Comparison of ENCODE assay signal across 20 mouse cellular contexts in the genomic region with DNA sequence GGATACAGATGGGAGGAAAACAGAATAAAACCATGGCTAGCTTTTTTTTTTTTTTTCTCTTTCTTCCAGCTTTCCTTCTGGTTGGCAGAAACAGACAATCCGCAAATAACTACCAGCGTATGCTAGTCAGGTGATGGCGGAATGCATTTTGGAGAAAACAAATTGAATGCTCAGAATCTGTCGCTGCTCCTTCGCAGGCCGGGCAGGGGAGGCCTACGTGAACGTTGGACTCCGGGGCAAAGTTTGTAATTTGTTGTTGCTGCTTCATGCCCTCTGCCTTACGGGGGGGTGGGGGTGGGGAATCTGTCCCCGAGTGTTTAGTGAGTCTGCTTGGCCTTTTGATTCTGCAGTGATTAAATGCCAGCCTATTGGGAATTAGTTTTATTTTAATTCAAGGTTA.
DNase-seq lines count a peak whose midpoint lies in the region; ATAC-seq and TF ChIP-seq lines count a peak whose summit lies in the region.
"Had no signal": no experiment of that assay in that cellular context is flagged by ENCODE, and none has a peak within 500 bp of the region (broad histone marks: within the 10 kb centered on the region; RNA-seq: fewer than 3 reads in every experiment).

No protein-coding gene starts in this region.

- H3K4me3 ChIP-seq in forebrain, embryonic 12.5 days (replicated peaks): no peak overlapping the region
- no peak overlapping the region for H3K4me3 ChIP-seq in forebrain, embryonic 16.5 days (replicated peaks; ENCODE audit: low read length)
- H3K4me3 ChIP-seq in midbrain, postnatal 0 days (ENCODE audit: low read depth, low read length): no peak overlapping the region
- no peak overlapping the region for H3K4me3 ChIP-seq in midbrain, embryonic 15.5 days
- H3K4me3 ChIP-seq: forebrain, embryonic 10.5 days; limb, embryonic 13.5 days; liver, embryonic 13.5 days; megakaryocyte, embryonic 14.5 days; myocyte had no signal

- no peaks in the 10 kb centered on the region for H3K36me3 ChIP-seq in forebrain, embryonic 12.5 days (replicated peaks)
- H3K36me3 ChIP-seq in forebrain, embryonic 16.5 days (ENCODE audit: control insufficient read depth, insufficient read depth): no peaks in the 10 kb centered on the region
- no peaks in the 10 kb centered on the region for H3K36me3 ChIP-seq in midbrain, postnatal 0 days (ENCODE audit: insufficient read depth, low read length)
- no peaks in the 10 kb centered on the region for H3K36me3 ChIP-seq in midbrain, embryonic 15.5 days (replicated peaks)
- H3K36me3 ChIP-seq: forebrain, embryonic 10.5 days; limb, embryonic 13.5 days; liver, embryonic 13.5 days had no signal

- no peak for ATAC-seq in forebrain, embryonic 12.5 days (ENCODE audit: low FRiP score)
- ATAC-seq in forebrain, embryonic 16.5 days: no peak
- no peak for ATAC-seq in midbrain, postnatal 0 days (ENCODE audit: low FRiP score)
- no peak for ATAC-seq in midbrain, embryonic 15.5 days (replicated peaks)

- no peaks in the 10 kb centered on the region for H3K9me3 ChIP-seq in forebrain, embryonic 12.5 days
- no peaks in the 10 kb centered on the region for H3K9me3 ChIP-seq in forebrain, embryonic 16.5 days (ENCODE audit: control insufficient read depth, low read length)
- no peaks in the 10 kb centered on the region for H3K9me3 ChIP-seq in midbrain, postnatal 0 days (ENCODE audit: low read length)
- no peaks in the 10 kb centered on the region for H3K9me3 ChIP-seq in midbrain, embryonic 15.5 days
- H3K9me3 ChIP-seq: forebrain, embryonic 10.5 days; limb, embryonic 13.5 days; liver, embryonic 13.5 days had no signal

- TF ChIP-seq CTCF in midbrain, postnatal 0 days (IDR thresholded peaks at IDR 0.05): no peak

- H3K9ac ChIP-seq in forebrain, embryonic 12.5 days: no peak overlapping the region
- H3K9ac ChIP-seq in forebrain, embryonic 16.5 days (replicated peaks; ENCODE audit: low read depth, low read length): no peak overlapping the region
- H3K9ac ChIP-seq in midbrain, postnatal 0 days (replicated peaks; ENCODE audit: low read length, poor library complexity, severe bottlenecking): no peak overlapping the region
- no peak overlapping the region for H3K9ac ChIP-seq in midbrain, embryonic 15.5 days
- H3K9ac ChIP-seq: limb, embryonic 13.5 days; liver, embryonic 13.5 days had no signal

- WGBS in forebrain, embryonic 12.5 days: 68% methylated on average over 11 of the region's 11 CpGs
- WGBS in forebrain, embryonic 16.5 days: 55% methylated on average over 11 of the region's 11 CpGs
- 68% methylated on average over 11 of the region's 11 CpGs for WGBS in midbrain, postnatal 0 days
- 68% methylated on average over 11 of the region's 11 CpGs for WGBS in midbrain, embryonic 15.5 days

- H3K27ac ChIP-seq in forebrain, embryonic 12.5 days: no peak overlapping the region
- H3K27ac ChIP-seq in forebrain, embryonic 16.5 days (ENCODE audit: low read length): no peak overlapping the region
- no peak overlapping the region for H3K27ac ChIP-seq in midbrain, postnatal 0 days (ENCODE audit: low read depth, low read length)
- H3K27ac ChIP-seq in midbrain, embryonic 15.5 days: no peak overlapping the region
- H3K27ac ChIP-seq: forebrain, embryonic 10.5 days; limb, embryonic 13.5 days; liver, embryonic 13.5 days; stomach, postnatal 0 days had no signal

- H3K27me3 ChIP-seq in forebrain, embryonic 12.5 days: no peaks in the 10 kb centered on the region
- H3K27me3 ChIP-seq in forebrain, embryonic 16.5 days (replicated peaks; ENCODE audit: control insufficient read depth, insufficient read depth, low read length): no peaks in the 10 kb centered on the region
- H3K27me3 ChIP-seq in midbrain, postnatal 0 days (ENCODE audit: insufficient read depth, low read length): no peaks in the 10 kb centered on the region
- H3K27me3 ChIP-seq in midbrain, embryonic 15.5 days (replicated peaks): no peaks in the 10 kb centered on the region
- H3K27me3 ChIP-seq: liver, embryonic 13.5 days; megakaryocyte, embryonic 14.5 days had no signal

- H3K4me1 ChIP-seq in forebrain, embryonic 12.5 days: peaks cover 7% of the 10 kb centered on the region; the same call in 1 of the 2 replicates
- no peaks in the 10 kb centered on the region for H3K4me1 ChIP-seq in forebrain, embryonic 16.5 days (replicated peaks; ENCODE audit: control insufficient read depth, insufficient read depth, low read length)
- H3K4me1 ChIP-seq in midbrain, postnatal 0 days (ENCODE audit: insufficient read depth, low read length): no peaks in the 10 kb centered on the region
- peaks cover 4% of the 10 kb centered on the region; the same call in 1 of the 2 replicates for H3K4me1 ChIP-seq in midbrain, embryonic 15.5 days
- H3K4me1 ChIP-seq: liver, embryonic 13.5 days; megakaryocyte, embryonic 14.5 days had no signal

- no peak for DNase-seq in midbrain, postnatal 0 days (ENCODE audit: low spot score)
- DNase-seq in kidney, postnatal 10 days: peak; percentile 31
- peak; percentile 9 for DNase-seq in yolk sac, embryonic 10.5 days (ENCODE audit: low spot score)
- DNase-seq in frontal cortex, postnatal 14 days (ENCODE audit: low spot score in 2 of 2): no peak
- no peak for DNase-seq in cerebellum, postnatal 36 days
- DNase-seq: adrenal gland, postnatal 14 days; cerebellum, adult 9-10 months; liver, embryonic 13.5 days; lung, adult 2 months; midbrain, embryonic 14.5 days; thymus, adult 2 months had no signal

- H3K4me2 ChIP-seq in forebrain, embryonic 12.5 days: 0 out of 2 replicates have a peak overlapping the region, but pooled peaks have one; percentile 2
- H3K4me2 ChIP-seq in forebrain, embryonic 16.5 days (ENCODE audit: low read length): no peak overlapping the region
- peak overlapping the region; percentile 1; the same call in 1 of the 2 replicates for H3K4me2 ChIP-seq in midbrain, postnatal 0 days (ENCODE audit: low read depth, low read length, poor library complexity, severe bottlenecking)
- no peak overlapping the region for H3K4me2 ChIP-seq in midbrain, embryonic 15.5 days
- H3K4me2 ChIP-seq: heart, embryonic 11.5 days; limb, embryonic 13.5 days; liver, embryonic 13.5 days had no signal

Comparison
In these comparisons a context has a peak if more than half of its experiments do, and no peak if none do; other contexts are left out.
1. H3K4me2 ChIP-seq: peak in forebrain, embryonic 12.5 days (single experiment) and midbrain, postnatal 0 days (single experiment); none in forebrain, embryonic 16.5 days (single experiment) and midbrain, embryonic 15.5 days (single experiment).
2. DNase-seq: peak in kidney, postnatal 10 days (single experiment) and yolk sac, embryonic 10.5 days (single experiment); none in midbrain, postnatal 0 days (single experiment), frontal cortex, postnatal 14 days (0 of 2) and cerebellum, postnatal 36 days (0 of 2).